Mouse (Mus musculus) olfactory bulb, adult 2 months (tissue): ENCODE results near the gene Snx30. TPM values are rescaled to one million over a fixed set of nuclear protein-coding genes. Genes with fewer than 3 reads are reported as not detected.

Experiments used
- H3K27ac ChIP-seq: fragments of 200-500 bp; 2 replicates; pipeline ENCODE4 v1.5.1; 2012; ENCODE audit warnings: low read depth, low read length; ENCODE audit not compliant: insufficient read depth
- H3K4me1 ChIP-seq: fragments of 200-500 bp; 2 replicates; pipeline ENCODE4 v1.6.1; 2012; ENCODE audit warnings: low read length; ENCODE audit not compliant: control insufficient read depth, insufficient read depth
- H3K4me3 ChIP-seq: fragments of 200-500 bp; 2 replicates; pipeline ENCODE4 v1.5.1; 2012; ENCODE audit warnings: mild to moderate bottlenecking, low read depth, low read length, moderate library complexity; ENCODE audit not compliant: insufficient read depth
- CTCF ChIP-seq: fragments of 200-500 bp; IDR thresholded peaks from 2 replicates; pipeline ENCODE4 v1.5.1; 2012; ENCODE audit warnings: low read depth, mild to moderate bottlenecking, low read length, moderate library complexity; ENCODE audit not compliant: insufficient read depth
- POLR2A ChIP-seq: fragments of 200-500 bp; IDR thresholded peaks from 2 replicates; pipeline ENCODE4 v1.6.1; 2012; ENCODE audit warnings: mild to moderate bottlenecking, low read depth, low read length, moderate library complexity; ENCODE audit not compliant: insufficient read depth
- WGBS: fragments of 180-500 bp; shearing (Covaris S2); methylation state at CpG from one replicate; pipeline ENCODE4 v1.1.7; 2018; 5-methylcytosine and 5-hydroxymethylcytosine counted together
- polyA plus RNA-seq: library from polyadenylated mRNA; stranded (reverse); fragments of >200 nt; gene quantifications from 2 replicates; pipeline ENCODE4 v1.2.4, GENCODE M21; 2012; ENCODE audit warnings: low replicate concordance; ENCODE audit not compliant: missing spikeins, insufficient read depth, insufficient read length

The Snx30 gene
- polyA plus RNA-seq, 1 experiment, result not detected

- Histone ChIP-seq H3K4me3 (no peak overlapping the region), H3K4me1 (peaks cover 7% of the 10 kb centered on the region; the same call in 1 of the 2 replicates), H3K27ac (no peak overlapping the region)
- WGBS, result 65% methylated on average over 5 of the region's 5 CpGs
- no peak for TF ChIP-seq CTCF
- TF ChIP-seq POLR2A, result no peak
Measured at GRCm38 (mm10) chr4:59826381-59826780, 20.7 kb downstream of the Snx30 start.

DNA sequence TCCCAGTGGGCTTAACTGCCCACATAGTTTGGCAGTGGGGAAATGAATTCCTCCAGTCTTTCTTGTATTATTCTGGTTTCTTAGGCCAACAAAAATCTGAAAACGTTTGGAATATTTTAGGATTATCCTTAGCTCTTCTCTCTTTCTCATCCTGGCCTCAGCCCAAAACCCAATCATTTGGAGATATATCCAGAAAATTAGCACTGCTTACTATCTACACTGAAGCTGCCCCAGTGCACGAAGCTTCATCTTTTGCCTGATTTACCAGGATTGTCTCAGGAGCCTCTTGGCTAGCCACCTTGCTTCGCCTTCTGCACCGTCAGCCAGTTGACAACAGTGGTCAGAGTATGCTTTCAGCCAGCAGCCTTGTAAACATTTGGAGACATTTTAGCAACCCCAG is 23.4 kb downstream of the Snx30 start:
- Histone ChIP-seq H3K4me3 (no peak overlapping the region), H3K27ac (no peak overlapping the region), H3K4me1 (peaks cover 7% of the 10 kb centered on the region; the same call in 1 of the 2 replicates)
- TF ChIP-seq CTCF (no peak), POLR2A (no peak)
- WGBS, result 69% methylated on average over 4 of the region's 4 CpGs

DNA sequence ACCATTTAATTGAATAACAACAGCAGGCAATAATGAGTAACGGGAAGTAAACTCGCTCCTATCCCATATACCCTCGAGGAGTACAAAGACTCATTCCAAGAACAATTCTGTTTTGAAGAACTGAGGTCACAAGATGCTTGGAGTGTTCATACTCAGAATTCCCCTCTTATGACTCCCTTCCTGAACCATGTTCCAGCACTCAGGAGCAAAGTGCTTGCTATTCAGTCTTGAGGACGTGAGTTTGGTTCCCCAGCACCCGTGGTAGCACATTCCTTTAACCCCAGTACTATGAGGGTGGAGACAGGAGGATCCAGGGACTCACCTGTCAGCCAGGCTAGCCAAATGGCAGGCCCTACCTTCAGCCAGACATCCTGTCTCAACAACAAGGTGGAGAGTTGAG is 25.4 kb downstream of the Snx30 start:
- Histone ChIP-seq H3K4me1 (peaks cover 4% of the 10 kb centered on the region; the same call in 1 of the 2 replicates), H3K4me3 (no peak overlapping the region), H3K27ac (no peak overlapping the region)
- TF ChIP-seq CTCF (no peak), POLR2A (no peak)
- WGBS, result 90% methylated on average over 5 of the region's 5 CpGs

GRCm38 (mm10) chr4:59832810-59833209 is 27.2 kb downstream of the Snx30 start:
- Histone ChIP-seq H3K4me1 (peaks cover 4% of the 10 kb centered on the region; the same call in 1 of the 2 replicates), H3K4me3 (no peak overlapping the region), H3K27ac (no peak overlapping the region)
- TF ChIP-seq CTCF (no peak), POLR2A (no peak)
- WGBS, result 63% methylated on average over 6 of the region's 6 CpGs

DNA sequence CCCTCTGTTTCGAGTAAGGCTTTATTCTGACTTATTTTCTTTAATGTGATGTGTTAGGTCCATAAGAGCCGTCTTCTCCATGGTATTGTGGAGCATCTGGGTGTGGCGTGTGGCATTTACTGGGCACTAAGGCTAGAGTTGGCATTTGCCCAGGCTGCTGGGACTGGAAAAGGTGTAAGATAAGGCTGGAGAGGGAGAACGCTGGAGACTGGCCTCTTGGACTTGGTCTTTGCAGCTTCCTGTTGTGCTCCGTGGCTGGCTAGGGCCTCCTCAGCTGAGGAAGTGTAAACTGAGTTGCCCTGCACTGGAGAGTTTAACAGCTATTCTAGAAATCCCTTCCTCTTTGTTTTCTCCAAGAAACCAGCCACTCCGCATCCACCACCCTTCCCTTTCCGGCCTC is 32.0 kb downstream of the Snx30 start:
- Histone ChIP-seq H3K4me3 (no peak overlapping the region), H3K27ac (no peak overlapping the region), H3K4me1 (peaks cover 2% of the 10 kb centered on the region; the same call in 1 of the 2 replicates)
- no peak for TF ChIP-seq CTCF
- TF ChIP-seq POLR2A, result no peak
- 84% methylated on average over 7 of the region's 7 CpGs for WGBS

DNA sequence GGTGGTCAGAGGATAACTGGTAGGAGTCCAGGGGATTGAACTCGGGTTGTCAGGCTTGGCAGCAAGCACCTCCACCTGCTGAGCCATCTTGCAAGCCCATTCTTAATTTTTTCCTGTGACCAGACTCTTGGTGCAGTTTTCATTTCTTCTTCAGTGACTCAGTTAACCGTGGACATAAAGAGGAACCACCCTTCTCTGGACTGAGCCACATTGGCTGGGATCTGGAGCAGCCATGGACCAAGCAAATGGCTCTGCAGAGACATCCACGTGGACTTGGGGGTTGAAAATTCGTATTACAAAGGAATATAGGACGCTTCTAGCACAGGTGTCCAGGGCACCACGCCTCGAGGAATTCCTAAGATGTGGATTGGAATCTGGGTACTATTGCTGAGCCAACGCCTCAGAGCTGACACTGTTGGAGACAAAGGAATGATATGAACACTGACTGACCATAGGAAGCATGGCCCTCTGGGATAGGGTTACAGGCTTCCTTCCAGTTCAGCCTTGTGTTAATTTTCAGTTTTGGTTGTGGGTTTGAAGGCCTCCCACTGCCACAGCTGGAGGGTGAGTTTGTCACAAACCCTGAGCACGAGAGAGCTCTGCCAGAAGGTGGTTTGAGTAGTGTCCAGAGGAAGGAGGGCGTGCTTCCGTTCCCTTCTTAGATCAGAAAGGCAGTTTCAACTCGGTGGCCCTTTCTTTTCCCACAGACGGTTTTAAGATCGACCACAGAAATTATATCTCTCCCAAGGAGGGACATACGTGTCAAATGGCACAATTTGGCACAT is 39.0 kb downstream of the Snx30 start:
- WGBS, result 85% methylated on average over 15 of the region's 15 CpGs
- TF ChIP-seq POLR2A, result no peak
- TF ChIP-seq CTCF, result no peak
- Histone ChIP-seq H3K4me3 (no peak overlapping the region), H3K4me1 (peaks cover 8% of the 10 kb centered on the region; the same call in 1 of the 2 replicates), H3K27ac (no peak overlapping the region)

GRCm38 (mm10) chr4:59845245-59845637 is 39.6 kb downstream of the Snx30 start:
- Histone ChIP-seq H3K27ac (no peak overlapping the region), H3K4me1 (peaks cover 8% of the 10 kb centered on the region), H3K4me3 (no peak overlapping the region)
- WGBS, result 90% methylated on average over 3 of the region's 3 CpGs
- TF ChIP-seq CTCF (no peak), POLR2A (no peak)

GRCm38 (mm10) chr4:59847447-59847846 is 41.8 kb downstream of the Snx30 start:
- no peak for TF ChIP-seq CTCF
- 69% methylated on average over 5 of the region's 5 CpGs for WGBS
- no peak overlapping the region for H3K27ac ChIP-seq
- peaks cover 8% of the 10 kb centered on the region for H3K4me1 ChIP-seq
- no peak overlapping the region for H3K4me3 ChIP-seq

DNA sequence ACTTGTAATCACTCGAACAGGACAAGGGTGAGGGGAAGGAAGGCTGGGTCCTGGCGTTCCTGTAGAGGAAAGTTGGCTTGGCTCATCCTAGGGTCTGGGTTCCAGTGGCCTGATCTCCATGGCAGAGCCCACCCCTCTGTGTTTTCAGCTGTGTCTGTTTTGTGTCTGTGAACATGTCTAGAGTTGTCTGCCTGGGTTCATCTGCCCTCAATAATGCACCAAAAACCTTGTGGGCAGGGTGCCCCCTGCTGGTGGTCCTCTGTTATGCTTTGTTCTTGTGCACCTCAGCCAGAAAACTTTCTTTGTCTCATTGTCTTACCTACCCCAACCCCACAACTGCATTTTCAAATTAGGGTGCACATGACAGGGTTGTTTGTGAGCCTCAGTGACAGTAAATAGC is 44.5 kb downstream of the Snx30 start:
- WGBS, result 74% methylated on average over 2 of the region's 2 CpGs

More for the DNA sequence above, 44.5 kb downstream of the Snx30 start:
- TF ChIP-seq CTCF, result 0 out of 2 replicates have a peak, but pooled peaks have one; percentile 35
- TF ChIP-seq POLR2A, result no peak
- no peak overlapping the region for H3K27ac ChIP-seq
- H3K4me1 ChIP-seq, result peaks cover 6% of the 10 kb centered on the region
- H3K4me3 ChIP-seq, result no peak overlapping the region
